Mouse (Mus musculus) layer of hippocampus, postnatal 36 days (tissue): ENCODE data around the gene Klf16. TPM values are rescaled to one million over a fixed set of nuclear protein-coding genes. Genes with fewer than 3 reads are reported as not detected.
A peak's percentile ranks its signal among the peaks of the same experiment; 100 is the strongest.

Experiments used
- DNase-seq, 2 experiments: peaks; one replicate each; pipeline ENCODE4 v3.0.0; 2022
- total RNA-seq, 2 experiments: library from RNA; stranded (reverse); gene quantifications; 2 replicates each; pipeline ENCODE4 v1.2.3; 2021

Klf16 gene
- total RNA-seq, 2 experiments from 2014 or later: 51.7 to 56.8 TPM

DNA sequence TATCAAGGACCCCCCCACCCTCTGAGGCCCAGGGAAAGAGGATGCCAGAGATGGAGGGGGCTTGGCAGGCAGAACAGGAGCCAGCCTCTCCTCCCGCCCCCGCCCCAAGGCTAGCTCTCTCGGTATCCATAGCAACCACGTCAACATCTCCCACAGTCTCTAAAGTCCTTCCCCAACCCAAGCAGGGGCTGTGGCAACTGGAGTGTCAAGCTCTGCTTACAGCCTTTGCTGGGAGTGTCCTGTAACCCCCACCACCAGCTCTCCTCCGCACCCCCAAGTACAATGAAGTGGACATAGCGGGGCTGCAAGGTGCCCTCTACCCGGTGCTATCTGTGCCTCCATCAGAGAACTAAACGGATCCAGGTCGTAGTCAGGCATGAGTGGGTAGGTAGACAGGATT is 3.2 kb downstream of the Klf16 start:
- DNase-seq: peak in 1 of 2 experiments; percentile 52

DNA sequence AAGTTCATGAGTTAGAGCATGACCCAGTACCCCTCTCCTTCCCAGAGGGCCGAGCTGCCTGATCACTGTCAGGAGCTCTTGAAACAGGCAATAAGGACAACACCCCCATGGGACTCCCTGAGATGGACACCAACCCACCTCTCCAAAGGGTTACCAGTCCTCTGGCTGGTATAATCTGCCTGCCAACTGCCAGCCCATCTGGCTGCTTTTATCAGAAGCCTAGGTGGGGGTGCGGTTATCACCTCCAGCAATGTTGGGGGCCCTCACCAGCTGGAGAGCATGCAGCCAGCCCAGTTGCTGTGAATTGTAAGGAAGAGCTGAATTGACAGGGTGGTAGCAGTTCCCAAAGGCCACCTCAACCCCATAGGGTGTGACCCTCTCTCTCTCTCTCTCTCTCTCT is 4.6 kb downstream of the Klf16 start:
- DNase-seq: no peak

DNA sequence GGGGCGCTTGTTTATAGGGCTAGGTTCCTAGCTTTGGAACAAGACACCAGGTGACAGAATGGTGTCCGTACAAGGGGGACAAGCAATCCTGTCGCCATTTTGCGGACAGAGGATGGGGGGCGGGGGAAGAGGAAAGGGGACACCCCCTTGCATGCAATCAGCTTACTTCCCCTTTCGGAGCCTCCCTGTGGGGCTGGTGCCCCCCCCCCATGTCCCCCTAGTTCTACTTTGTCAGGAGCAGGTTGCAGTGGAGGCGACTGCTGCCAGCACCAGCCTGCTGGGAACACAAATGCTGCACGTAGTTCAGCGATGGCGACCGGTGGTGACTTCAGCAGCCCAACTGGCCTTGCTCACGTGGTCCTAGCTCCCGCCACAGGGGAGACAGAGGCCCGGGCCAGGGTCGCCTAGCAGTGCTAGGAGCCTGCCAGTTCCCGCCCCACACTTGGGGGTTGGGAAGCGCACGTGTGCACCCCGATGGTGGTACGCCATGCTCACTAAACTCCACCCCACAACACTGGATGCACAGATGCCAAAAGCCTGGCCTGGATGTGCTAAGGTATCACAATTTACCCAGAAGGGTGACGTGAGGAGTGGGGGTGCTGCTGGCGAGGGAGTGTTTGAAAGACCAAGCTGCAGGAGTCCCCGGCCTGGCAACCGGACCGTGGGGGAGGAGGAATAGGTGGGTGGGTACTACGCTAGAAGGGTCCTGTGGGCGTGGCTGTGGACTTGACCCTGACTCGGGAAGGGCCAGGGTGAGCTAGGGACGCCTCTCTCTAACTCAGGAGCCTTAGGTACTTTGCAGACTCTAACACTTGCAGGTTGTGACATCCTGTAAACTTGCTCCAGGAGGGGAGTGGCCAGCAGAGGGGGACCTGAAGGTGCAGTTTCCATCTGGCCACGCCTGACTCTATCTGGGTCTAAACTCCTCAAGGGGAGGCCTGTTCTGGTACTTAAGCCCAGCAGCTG is 6.0 kb downstream of the Klf16 start:
- peak in 1 of 2 experiments; percentile 60 for DNase-seq

DNA sequence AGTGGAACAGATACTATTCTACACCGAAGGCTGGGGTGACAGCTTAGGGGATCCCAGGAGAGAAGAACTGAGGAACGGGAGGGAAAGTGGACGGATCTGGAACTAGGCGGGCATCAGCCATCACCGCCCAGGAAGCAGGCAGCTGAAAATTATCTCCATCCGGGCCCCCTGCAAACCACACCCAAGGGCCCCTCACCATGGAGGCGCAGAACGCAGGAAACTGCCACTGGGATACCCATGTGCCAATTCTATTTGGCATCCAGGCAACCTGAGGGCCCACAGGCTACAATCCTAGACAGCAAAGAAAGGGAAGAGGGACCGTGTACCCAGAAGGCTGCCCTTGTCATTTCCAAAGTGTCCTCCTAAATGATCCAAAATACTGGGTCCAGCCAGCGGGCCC is 6.7 kb downstream of the Klf16 start:
- no peak for DNase-seq

DNA sequence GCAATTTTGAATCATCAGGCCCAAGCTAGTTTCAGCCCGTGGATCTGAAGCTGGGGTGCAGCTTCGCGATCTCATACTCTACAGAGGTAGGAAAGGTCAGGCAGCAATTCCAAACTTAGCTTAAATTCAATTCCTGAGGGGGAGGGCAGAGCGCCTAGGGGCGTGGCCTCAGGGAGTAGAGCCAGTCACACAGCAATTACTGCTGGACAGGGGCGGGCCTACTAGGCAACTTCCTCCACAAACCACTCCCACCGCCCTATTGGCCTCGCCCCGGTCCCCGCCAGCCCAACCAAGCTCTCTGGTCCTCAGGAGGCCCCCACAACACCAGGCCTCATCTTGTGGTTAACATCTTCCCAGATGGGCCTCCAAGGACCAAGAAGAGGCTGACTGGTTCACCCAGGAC is 7.5 kb downstream of the Klf16 start:
- DNase-seq: no peak

DNA sequence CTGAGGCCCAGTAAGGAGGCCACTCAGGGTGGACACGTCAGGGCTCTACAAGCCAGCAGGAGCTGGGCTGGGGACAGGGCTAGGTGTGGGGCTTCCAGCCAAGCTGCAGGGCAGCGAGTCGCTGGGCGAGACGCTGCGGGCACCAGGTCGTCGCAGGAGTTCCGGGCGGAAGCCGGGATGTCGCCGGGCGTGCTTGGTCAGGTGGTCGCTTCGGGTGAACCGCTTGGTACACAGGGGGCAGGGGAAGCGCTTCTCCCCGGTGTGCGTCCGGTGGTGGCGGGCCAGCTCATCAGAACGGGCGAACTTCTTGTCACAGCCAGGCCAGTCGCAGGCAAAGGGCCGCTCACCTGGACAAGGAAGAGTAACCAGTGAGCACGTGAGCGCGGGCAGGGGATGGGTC is 8.2 kb downstream of the Klf16 start:
- no peak for DNase-seq

DNA sequence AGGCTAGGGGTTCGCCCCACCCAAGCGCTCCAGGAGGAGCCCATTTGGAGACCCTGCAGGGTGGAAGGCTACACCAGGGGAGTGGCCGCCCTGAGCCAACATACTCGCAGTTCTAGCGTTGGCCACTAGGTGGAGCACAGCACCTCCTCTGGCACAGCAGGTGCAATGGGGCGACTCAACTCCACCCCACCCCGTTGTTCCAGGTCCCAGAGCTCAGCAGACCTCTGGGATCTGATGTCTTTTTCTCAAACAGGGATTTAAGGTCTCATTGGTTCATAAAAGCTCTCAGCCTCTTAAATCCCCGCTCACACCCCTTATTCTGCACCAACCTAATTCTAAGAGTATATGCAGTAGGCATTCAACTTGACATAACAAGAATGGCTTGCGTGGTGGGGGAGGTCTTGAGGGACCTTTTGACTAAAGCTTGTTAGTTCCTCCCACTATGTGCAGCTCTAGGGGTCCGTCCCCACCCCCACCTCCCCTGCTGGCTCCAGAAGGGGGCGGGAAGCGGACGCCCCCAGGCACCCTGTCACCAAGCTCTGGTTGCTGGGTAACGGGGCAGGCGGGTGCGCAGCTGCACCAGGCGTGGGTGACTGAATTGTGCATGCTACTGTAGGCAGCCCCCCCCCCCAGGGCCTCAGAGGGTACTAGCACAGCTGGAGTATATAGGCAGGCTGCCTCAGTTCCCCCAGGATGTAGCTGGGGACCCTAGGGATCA is 10.6 kb downstream of the Klf16 start:
- DNase-seq: peak; percentile 87

DNA sequence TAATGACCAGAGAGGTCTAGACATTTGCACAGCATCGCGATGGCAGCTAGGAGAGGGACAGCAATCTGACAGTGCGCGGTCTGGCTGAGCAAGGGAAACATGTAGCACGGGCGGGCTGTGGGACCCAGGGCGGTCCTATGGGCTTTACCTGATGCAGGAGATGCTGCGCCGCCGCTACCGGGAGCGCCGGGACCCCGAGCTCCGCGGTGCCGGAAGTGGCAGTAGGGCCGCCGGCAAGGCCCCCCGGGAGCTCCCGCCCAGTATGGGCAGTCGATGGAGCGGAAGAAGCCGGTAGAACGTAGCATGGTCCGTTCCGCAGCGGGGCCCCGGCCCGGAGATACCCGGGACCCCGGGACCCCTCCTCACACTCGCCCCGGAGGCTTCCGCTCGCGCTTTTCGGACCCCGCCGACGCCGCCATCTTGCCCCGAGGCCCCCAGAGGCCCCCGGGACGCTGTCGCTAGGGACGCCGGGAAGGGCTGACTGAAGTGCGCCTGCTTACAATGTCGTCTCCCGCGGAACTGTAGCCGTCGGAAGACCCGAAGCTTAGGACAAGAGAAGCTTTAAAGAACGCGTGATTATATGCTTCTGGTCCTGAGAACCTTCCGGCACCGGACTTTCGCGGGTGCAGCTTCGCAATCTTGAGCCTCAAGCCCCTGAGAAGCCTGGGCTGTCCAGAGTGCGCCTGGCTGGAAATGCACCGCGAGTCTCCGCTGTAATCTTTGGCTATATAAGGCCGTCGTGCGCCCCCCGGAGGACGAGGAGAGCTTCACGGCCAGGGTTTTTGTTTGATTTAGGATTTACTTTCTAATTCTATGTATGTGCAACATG is 15.8 kb downstream of the Klf16 start, which contains the start of gene Rexo1:
TSS of gene Rexo1 (minus strand) at position 445 of the 829 bp plus-strand sequence.
- peak; percentile 94 to 95 for DNase-seq

DNA sequence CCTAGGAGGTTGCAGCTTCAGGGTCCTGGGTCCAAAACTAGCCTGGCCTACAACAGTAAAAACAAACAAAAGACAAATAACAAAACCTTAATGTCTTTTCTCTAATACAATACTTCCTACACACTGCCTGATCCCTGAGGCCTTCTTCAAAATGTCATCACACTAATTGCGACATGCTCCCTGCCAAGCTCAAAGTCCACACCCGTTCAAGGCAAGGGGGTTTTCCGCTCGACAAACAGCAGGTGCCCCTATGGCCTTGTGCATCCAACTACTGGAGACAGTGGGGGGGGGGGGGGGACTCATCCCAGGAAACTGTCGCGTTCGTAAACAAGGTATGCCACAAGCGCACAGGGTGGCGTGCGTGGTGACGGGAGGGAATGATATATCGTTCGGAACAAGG is 16.5 kb downstream of the Klf16 start:
- no peak for DNase-seq

DNA sequence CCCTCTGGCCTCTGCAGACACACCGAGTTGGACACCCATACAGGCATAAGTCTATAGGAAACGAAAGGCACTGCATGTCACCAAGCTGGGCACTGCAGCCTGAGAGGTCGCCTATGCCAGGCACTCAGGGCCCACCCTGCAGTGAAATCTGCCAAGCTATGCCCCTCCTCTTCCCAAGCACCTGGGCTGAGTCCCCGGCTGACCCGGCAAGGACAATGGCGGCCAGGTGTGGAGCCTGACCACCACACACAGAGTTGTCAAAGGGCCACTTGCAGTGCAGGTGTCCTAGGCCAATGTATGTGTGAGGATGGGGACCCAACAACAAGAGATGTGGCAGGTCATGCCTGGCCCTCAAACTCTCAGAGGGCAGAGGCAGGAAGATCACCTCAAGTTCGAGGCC is 17.7 kb downstream of the Klf16 start:
- DNase-seq: no peak

DNA sequence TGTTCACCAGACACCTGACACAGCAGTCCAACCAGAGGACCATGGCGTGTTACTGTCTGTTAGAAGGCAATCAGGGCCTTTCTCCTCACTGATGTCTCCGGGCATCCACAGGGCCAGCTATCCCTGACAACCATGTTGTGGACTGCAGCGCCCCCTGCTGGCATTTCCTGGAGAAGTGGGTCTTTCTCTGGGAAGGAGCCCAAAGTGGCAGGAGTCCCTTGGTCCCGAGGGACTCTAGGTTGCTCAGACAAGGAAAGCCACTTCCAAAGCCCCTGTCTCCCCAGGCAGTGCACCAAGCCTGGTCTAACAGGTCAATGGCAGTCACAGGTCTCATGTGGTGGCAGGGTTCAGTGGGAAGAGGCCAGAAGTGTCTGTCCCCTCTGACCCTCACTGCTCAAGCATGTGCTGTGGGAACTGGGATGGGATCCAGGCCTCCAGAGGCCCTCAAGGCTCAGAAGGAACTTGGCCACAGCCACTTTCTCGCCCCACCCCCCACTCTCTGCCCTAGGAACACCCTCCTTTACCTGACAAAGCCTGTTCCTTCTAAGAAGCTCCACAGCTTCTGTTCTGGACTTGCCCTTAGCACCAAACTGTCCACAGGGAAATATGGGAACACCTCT is 19.7 kb downstream of the Klf16 start:
- DNase-seq: peak; percentile 70 to 76

DNA sequence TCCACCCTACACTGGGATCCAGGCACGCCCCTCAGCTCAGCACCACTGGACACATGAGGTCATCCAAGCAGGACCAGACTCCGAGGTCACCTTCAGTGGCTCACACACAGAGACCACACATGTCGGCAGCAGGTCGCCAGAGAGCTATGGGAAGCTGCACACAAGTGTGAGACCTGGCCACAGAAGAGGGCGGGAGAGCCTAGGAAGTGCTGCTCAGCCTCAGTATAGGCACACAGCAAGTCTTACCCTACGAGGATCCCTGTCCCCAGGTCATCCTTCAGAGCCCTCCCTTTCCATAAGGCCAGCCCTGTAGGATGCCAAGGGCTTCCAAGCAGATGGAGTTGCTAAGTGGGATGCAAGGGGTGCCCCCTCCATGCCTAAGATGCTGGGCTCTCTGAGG is 23.1 kb downstream of the Klf16 start:
- no peak for DNase-seq

DNA sequence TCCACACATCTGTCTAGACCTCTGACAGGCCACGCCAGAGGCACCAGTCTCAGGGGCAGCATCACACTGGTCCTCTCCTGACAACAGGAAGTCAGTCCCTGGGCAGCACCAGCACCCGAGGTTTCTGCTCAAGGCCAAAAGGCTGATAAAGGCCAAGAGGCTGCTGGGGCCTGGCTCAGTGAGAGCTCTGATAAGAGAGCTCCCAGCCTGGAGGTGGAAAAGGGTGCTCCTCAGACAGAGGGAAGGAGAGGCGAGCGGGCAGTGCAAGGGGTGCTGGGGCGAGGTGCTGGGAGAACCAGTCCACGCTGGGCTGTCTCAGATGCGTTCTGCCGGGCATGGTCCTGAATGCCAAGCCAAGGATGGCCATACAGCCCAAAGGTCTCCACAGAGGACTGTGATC is 23.5 kb downstream of the Klf16 start:
- DNase-seq: no peak

DNA sequence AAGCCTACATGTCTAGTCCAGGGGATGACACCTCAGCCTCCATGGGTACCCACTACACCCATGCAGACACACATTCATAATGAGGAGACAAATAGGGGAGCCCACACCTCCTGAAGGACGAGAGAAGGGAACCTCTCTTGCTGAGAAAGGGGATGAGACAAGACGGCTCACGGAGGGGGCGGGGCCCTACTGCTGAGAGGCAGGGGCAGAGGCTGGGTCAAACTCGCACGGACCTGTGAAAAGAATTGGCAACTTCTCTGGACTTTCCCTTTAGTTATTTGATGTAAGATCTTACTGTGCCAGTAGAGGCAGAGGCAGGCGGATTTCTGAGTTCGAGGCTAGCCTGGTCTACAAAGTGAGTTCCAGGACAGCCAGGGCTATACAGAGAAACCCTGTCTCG is 24.8 kb downstream of the Klf16 start:
- DNase-seq: no peak

DNA sequence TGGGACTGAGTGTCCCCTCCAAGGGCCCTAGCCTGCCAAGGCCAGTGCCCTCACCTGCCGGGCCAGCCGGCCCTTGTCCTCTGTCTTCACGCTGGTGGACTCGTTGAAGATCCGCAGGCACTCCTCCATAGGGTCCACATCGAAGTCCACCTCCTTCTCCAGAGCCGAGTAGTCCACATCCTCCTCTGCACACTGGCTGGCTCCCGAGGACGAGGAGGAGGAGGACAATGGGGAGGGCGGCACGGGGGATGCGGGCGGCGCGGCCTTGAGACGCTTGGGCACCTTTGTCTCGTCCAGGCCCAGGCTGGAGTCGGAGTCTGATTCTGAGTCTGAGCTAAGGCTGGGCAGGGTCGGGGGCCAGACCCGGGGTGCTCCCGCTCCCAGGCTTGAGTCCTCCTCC is 27.8 kb downstream of the Klf16 start:
- DNase-seq: no peak

DNA sequence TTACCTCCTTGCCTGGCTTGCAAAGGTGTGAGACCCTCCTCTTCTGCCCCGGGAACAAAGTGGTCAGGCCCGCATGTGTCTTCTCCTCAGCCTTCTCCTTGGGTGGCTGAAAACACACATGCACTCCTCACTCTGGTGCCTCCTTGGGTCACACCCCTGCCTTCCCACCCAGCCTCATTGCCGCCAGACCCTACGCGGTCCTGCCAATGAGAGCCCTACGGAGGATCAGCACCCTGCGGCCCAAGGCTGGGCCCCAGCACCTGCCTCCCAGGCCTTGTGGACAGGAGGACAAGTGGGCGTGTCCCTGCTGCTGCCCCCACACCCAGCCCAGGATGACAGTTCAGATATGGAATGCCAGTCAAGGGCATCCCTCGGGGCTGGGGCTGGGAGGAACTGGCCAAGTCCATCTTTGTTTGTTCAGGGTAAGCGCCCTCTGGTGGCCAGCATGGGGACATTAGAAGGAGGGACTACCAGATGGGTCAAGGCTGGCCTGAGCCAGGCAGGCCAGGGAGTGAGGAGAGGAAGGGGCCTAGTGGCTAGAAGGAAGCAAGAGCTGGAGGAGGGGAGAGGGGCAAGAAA is 28.6 kb downstream of the Klf16 start:
- no peak for DNase-seq

DNA sequence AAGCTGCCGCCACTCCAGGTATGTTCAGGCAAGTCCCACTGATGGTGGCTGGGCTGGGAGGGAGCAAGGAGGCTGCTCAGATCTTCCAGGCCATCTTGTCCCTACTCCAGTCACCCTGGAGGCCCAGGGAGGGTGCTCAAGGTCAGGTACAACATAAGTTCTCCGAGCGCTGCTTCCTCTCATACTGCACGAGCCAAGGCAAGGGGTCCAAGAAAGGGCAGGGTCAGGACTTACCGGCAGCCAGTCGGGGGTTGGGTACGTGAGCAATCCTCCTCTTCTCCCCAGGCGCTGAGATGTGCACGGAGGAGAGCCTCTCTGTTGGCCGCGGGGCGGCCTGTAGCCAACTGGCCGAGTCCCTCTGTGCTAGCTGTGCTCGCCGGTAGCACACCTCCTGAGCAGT is 29.6 kb downstream of the Klf16 start:
- no peak for DNase-seq

DNA sequence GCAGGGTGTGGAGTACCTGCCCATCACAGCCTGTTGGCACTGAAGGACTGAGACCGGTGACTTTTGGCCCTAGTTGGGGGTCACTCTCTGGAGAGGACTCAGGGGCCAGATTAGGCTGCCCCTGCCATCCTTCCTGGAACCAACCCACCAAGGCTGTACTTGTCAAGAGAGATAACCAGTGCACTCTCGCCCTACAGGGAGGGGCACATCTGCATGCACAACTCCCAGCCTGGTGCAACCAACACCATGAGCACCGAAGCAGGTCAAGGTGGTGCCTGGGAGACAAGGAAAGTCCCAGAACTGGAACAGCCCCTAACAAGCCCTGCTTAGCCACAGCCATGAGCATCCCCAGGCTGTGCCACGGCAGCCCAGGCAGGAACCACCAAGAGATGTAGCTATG is 30.2 kb downstream of the Klf16 start:
- no peak for DNase-seq

DNA sequence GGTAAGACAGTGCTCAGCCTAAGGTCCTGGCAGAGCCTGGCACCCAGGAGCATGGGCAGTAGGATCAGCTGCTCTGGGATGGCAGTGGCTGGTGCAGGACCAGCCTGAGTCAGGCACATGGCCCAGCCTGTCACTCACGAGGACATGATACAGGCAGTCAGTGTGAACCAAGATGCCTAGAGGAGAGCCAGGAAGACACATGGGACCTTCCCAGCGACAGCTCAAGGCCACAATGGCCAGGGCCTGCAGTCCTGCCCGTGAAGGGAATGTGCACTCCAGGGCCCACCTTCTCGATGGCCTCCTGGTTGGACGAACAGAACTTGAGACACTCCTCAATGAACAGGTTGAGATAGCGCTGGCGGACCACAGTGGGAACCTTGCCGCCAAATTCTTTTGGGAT is 31.5 kb downstream of the Klf16 start:
- DNase-seq: no peak

DNA sequence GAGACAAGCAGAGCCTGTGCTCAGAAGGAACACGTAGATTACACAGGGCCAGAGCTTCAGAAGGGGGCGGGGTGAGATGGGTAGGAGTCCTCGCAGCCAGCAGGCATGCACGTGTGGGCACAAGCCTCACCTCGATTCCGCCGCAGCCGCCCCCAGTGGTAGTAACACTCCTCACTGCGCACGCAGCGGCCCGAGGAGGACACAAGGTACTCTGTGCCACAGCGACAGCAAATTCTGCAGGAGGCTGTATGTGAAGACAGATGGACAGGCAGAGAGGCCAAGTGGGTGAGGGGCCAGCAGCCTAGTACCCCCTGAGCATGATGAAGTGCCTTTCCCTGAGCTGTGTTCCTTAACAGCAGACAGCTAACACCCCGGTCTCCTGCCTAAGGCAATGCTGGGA is 33.2 kb downstream of the Klf16 start:
- DNase-seq: no peak

DNA sequence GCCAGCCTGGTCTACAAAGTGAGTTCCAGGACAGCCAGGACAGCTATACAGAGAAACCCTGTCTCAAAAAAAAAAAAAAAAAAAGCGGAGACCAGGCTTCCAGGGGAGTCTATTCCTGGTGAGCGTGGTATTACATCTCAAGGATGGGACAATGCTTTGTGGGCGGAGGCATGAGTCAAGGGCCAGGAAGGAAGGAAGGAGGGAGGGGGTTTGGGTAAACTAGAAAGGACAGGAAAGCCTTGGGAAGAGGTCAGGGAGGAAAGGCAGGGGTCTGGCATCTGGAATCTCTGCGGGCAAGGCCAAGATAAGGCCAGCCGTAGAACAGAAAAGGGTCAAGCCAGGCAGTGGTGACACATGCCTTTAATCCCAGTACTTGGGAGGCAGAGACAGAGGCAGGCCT is 37.6 kb downstream of the Klf16 start:
- DNase-seq: no peak
